Mouse (Mus musculus) kidney, postnatal 0 days (tissue): Measurements from ENCODE around the gene Ppargc1a. TPM values are rescaled to one million over a fixed set of nuclear protein-coding genes. Genes with fewer than 3 reads are reported as not detected.

ENCODE experiments used
- ATAC-seq: fragments of 200-750 bp; cut with Nextera tagmentation; replicated peaks from 2 replicates; pipeline ENCODE4 v1.8.0; 2017; ENCODE audit warnings: low read depth, moderate number of reproducible peaks, moderate TSS enrichment, moderate library complexity; ENCODE audit not compliant: low FRiP score
- DNase-seq: peaks from one replicate; pipeline ENCODE4 v3.0.0-alpha.2; 2016; ENCODE audit warnings: low spot score
- H3K27ac ChIP-seq: fragments of 300-500 bp; sonication (generic); 2 replicates; pipeline ENCODE4 v1.5.1; 2014; ENCODE audit warnings: mild to moderate bottlenecking
- H3K27me3 ChIP-seq: fragments of 300-500 bp; sonication (generic); 2 replicates; pipeline ENCODE4 v1.6.1; 2014; ENCODE audit warnings: low read length, mixed read lengths; ENCODE audit not compliant: insufficient read depth
- H3K36me3 ChIP-seq: fragments of 300-500 bp; sonication (generic); 2 replicates; pipeline ENCODE4 v1.6.1; 2014; ENCODE audit warnings: low read length, mixed read lengths; ENCODE audit not compliant: insufficient read depth
- H3K4me1 ChIP-seq: fragments of 300-500 bp; sonication (generic); replicated peaks from 2 replicates; pipeline ENCODE4 v1.6.1; 2014; ENCODE audit warnings: antibody characterized with exemption, low read length, mixed read lengths; ENCODE audit not compliant: insufficient read depth
- H3K4me2 ChIP-seq: fragments of 300-500 bp; sonication (generic); 2 replicates; pipeline ENCODE4 v1.6.1; 2014; ENCODE audit warnings: mild to moderate bottlenecking, low read length, moderate library complexity, mixed read lengths
- H3K4me3 ChIP-seq: fragments of 300-500 bp; sonication (generic); replicated peaks from 2 replicates; pipeline ENCODE4 v1.5.1; 2014; ENCODE audit warnings: low read depth, low read length
- H3K9ac ChIP-seq: fragments of 300-500 bp; sonication (generic); 2 replicates; pipeline ENCODE4 v1.6.1; 2014; ENCODE audit warnings: low read depth, low read length
- H3K9me3 ChIP-seq: fragments of 300-500 bp; sonication (generic); replicated peaks from 2 replicates; pipeline ENCODE4 v1.6.1; 2016; ENCODE audit warnings: low read length, inconsistent platforms, mixed read lengths
- CTCF ChIP-seq: IDR thresholded peaks from 2 replicates; pipeline ENCODE4 v1.5.1; 2016; ENCODE audit warnings: antibody characterized with exemption, low read depth, mild to moderate bottlenecking, moderate library complexity
- WGBS: fragments of 180-500 bp; shearing (Covaris S2); extraction: QIAGEN DNeasy Blood & Tissue Kit; methylation state at CpG from one replicate; pipeline ENCODE4 v1.1.7; 2014; 5-methylcytosine and 5-hydroxymethylcytosine counted together
- polyA plus RNA-seq: library from polyadenylated mRNA; unstranded; fragments of >200 nt; fragmentation: Nextera tagmentation; extraction: Ambion mirVana; gene quantifications from 2 replicates; pipeline ENCODE4 v1.2.1, GENCODE M21; 2015

Gene Ppargc1a
- polyA plus RNA-seq, 1 experiment from 2014 or later: 30.1 TPM

GRCm38 (mm10) chr5:51563574-51563973, 4.0 kb downstream of the Ppargc1a start:
- 75% methylated on average over 3 of the region's 3 CpGs for WGBS
- no peaks in the 10 kb centered on the region for H3K36me3 ChIP-seq
- no peak overlapping the region for H3K9ac ChIP-seq

GRCm38 (mm10) chr5:51557607-51558278, 9.8 kb downstream of the Ppargc1a start:
- TF ChIP-seq CTCF: no peak
- DNase-seq (peak; percentile 45), ATAC-seq (0 out of 2 replicates have a peak, but pooled peaks have one; percentile 18)
- Histone ChIP-seq H3K4me2 (no peak overlapping the region), H3K36me3 (no peaks in the 10 kb centered on the region), H3K27ac (peak overlapping the region; percentile 36; the same call in 1 of the 2 replicates), H3K9me3 (no peaks in the 10 kb centered on the region), H3K9ac (no peak overlapping the region), H3K27me3 (no peaks in the 10 kb centered on the region), H3K4me1 (no peaks in the 10 kb centered on the region), H3K4me3 (no peak overlapping the region)
- 62% methylated on average over 4 of the region's 4 CpGs for WGBS

More at GRCm38 (mm10) chr5:51563574-51563973, 4.0 kb downstream of the Ppargc1a start:
- no peak for DNase-seq
- no peak overlapping the region for H3K4me2 ChIP-seq
- ATAC-seq: no peak
- no peak overlapping the region for H3K4me3 ChIP-seq
- H3K27ac ChIP-seq: no peak overlapping the region
- no peaks in the 10 kb centered on the region for H3K27me3 ChIP-seq
- H3K4me1 ChIP-seq: no peaks in the 10 kb centered on the region; the same call in 1 of the 2 replicates
- no peaks in the 10 kb centered on the region for H3K9me3 ChIP-seq
- TF ChIP-seq CTCF: no peak

GRCm38 (mm10) chr5:51553671-51554070, 13.9 kb downstream of the Ppargc1a start:
- H3K9me3 ChIP-seq: no peaks in the 10 kb centered on the region
- TF ChIP-seq CTCF: no peak
- ATAC-seq (peak; percentile 92), DNase-seq (peak; percentile 72)
- H3K9ac ChIP-seq: peak overlapping the region; percentile 64; the same call in 1 of the 2 replicates
- no peaks in the 10 kb centered on the region for H3K36me3 ChIP-seq
- peak overlapping the region; percentile 86 for H3K27ac ChIP-seq
- H3K27me3 ChIP-seq: no peaks in the 10 kb centered on the region
- H3K4me3 ChIP-seq: peak overlapping the region; percentile 59
- no peaks in the 10 kb centered on the region for H3K4me1 ChIP-seq
- H3K4me2 ChIP-seq: peak overlapping the region; percentile 72
- WGBS: 4% methylated on average over 5 of the region's 5 CpGs

GRCm38 (mm10) chr5:51553251-51553650, 14.3 kb downstream of the Ppargc1a start:
- Histone ChIP-seq H3K4me3 (peak overlapping the region; percentile 59), H3K27ac (peak overlapping the region; percentile 86), H3K36me3 (no peaks in the 10 kb centered on the region), H3K4me1 (no peaks in the 10 kb centered on the region), H3K9me3 (no peaks in the 10 kb centered on the region), H3K9ac (peak overlapping the region; percentile 64), H3K4me2 (peak overlapping the region; percentile 72), H3K27me3 (no peaks in the 10 kb centered on the region)
- no peak for DNase-seq
- WGBS: 5% methylated on average over 5 of the region's 5 CpGs
- no peak for ATAC-seq
- TF ChIP-seq CTCF: no peak

GRCm38 (mm10) chr5:51552483-51553091, 14.9 kb downstream of the Ppargc1a start:
- Histone ChIP-seq H3K4me2 (peak overlapping the region; percentile 72), H3K9ac (peak overlapping the region; percentile 64), H3K27me3 (no peaks in the 10 kb centered on the region), H3K4me3 (peak overlapping the region; percentile 59), H3K9me3 (no peaks in the 10 kb centered on the region), H3K36me3 (no peaks in the 10 kb centered on the region), H3K4me1 (no peaks in the 10 kb centered on the region), H3K27ac (peak overlapping the region; percentile 86)
- ATAC-seq (peak; percentile 70), DNase-seq (peak; percentile 81)
- no peak for TF ChIP-seq CTCF
- under 1% methylated on average over 24 of the region's 24 CpGs for WGBS

GRCm38 (mm10) chr5:51551852-51552482, 15.6 kb downstream of the Ppargc1a start:
- ATAC-seq (0 out of 2 replicates have a peak, but pooled peaks have one; percentile 11), DNase-seq (no peak)
- H3K4me1 ChIP-seq: no peaks in the 10 kb centered on the region
- H3K36me3 ChIP-seq: no peaks in the 10 kb centered on the region
- peak overlapping the region; percentile 64 for H3K9ac ChIP-seq
- peak overlapping the region; percentile 59 for H3K4me3 ChIP-seq
- TF ChIP-seq CTCF: no peak
- 3% methylated on average over 12 of the region's 12 CpGs for WGBS
- no peaks in the 10 kb centered on the region for H3K27me3 ChIP-seq
- no peaks in the 10 kb centered on the region for H3K9me3 ChIP-seq
- H3K27ac ChIP-seq: peak overlapping the region; percentile 86
- H3K4me2 ChIP-seq: peak overlapping the region; percentile 72
